Mouse (Mus musculus) neural tube, embryonic 14.5 days (tissue): ENCODE measurements around the gene Zfp90. TPM values are rescaled to one million over a fixed set of nuclear protein-coding genes. Genes with fewer than 3 reads are reported as not detected.

Experiments
- ATAC-seq: fragments of 200-750 bp; cut with Nextera tagmentation; 2 replicates; pipeline ENCODE4 v1.8.0; 2017; ENCODE audit warnings: low read depth, mild to moderate bottlenecking, moderate TSS enrichment, moderate library complexity
- H3K27ac ChIP-seq: fragments of 300-500 bp; sonication (generic); 2 replicates; pipeline ENCODE4 v1.5.1; 2014; ENCODE audit warnings: low read depth, mild to moderate bottlenecking, control low read depth, low read length, moderate library complexity, mixed read lengths
- H3K27me3 ChIP-seq: fragments of 300-500 bp; sonication (generic); 2 replicates; pipeline ENCODE4 v1.6.1; 2014; ENCODE audit warnings: low read length; ENCODE audit not compliant: control insufficient read depth, insufficient read depth
- H3K36me3 ChIP-seq: fragments of 300-500 bp; sonication (generic); 2 replicates; pipeline ENCODE4 v1.6.1; 2014; ENCODE audit warnings: low read length, mixed read lengths; ENCODE audit not compliant: control insufficient read depth, insufficient read depth
- H3K4me1 ChIP-seq: fragments of 300-500 bp; sonication (generic); 2 replicates; pipeline ENCODE4 v1.6.1; 2014; ENCODE audit warnings: low read length; ENCODE audit not compliant: control insufficient read depth, insufficient read depth
- H3K4me2 ChIP-seq: fragments of 300-500 bp; sonication (generic); 2 replicates; pipeline ENCODE4 v1.6.1; 2014; ENCODE audit warnings: mild to moderate bottlenecking, low read depth, low read length, control low read depth
- H3K4me3 ChIP-seq: fragments of 300-500 bp; sonication (generic); 2 replicates; pipeline ENCODE4 v1.5.1; 2014; ENCODE audit warnings: low read depth, low read length, control low read depth, mixed read lengths
- H3K9ac ChIP-seq: fragments of 300-500 bp; sonication (generic); replicated peaks from 2 replicates; pipeline ENCODE4 v1.6.1; 2014; ENCODE audit warnings: low read depth, mild to moderate bottlenecking, control low read depth, low read length, mixed read lengths
- H3K9me3 ChIP-seq: fragments of 300-500 bp; sonication (generic); 2 replicates; pipeline ENCODE4 v1.6.1; 2016; ENCODE audit warnings: low read length; ENCODE audit not compliant: control insufficient read depth
- WGBS: fragments of 180-500 bp; shearing (Covaris S2); extraction: QIAGEN DNeasy Blood & Tissue Kit; methylation state at CpG from one replicate; pipeline ENCODE4 v1.1.7; 2014; 5-methylcytosine and 5-hydroxymethylcytosine counted together
- polyA plus RNA-seq: library from polyadenylated mRNA; unstranded; fragments of >200 nt; fragmentation: Nextera tagmentation; extraction: Ambion mirVana; gene quantifications from 2 replicates; pipeline ENCODE4 v1.2.1, GENCODE M21; 2014

Zfp90 gene
- polyA plus RNA-seq, 1 experiment from 2014 or later = 46.8 TPM

DNA sequence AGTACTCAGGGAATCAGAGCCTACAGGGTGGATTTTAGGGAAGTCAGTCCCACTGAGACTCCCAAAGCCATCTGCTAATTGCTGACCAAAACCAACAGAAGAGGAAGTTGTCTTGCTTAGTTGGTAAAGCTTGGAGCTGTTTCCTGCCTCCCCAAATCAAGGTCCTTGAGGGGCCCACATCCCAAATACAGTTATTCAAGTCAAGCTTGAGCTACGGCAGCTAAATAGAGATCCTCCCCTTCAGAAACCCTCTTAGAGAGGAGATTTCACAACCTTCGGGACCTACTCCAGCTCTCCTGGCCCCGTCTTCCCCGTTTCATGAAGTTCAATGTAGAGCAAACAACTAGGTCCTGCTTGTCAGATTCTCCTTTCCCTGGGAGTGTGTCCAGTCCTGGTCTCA lies 20.6 kb upstream of the Zfp90 start:
- Histone ChIP-seq H3K27me3 (no peaks in the 10 kb centered on the region), H3K4me2 (no peak overlapping the region), H3K4me3 (no peak overlapping the region), H3K9ac (no peak overlapping the region), H3K36me3 (no peaks in the 10 kb centered on the region), H3K9me3 (no peaks in the 10 kb centered on the region), H3K4me1 (no peaks in the 10 kb centered on the region), H3K27ac (no peak overlapping the region)
- ATAC-seq = no peak
- 91% methylated on average over 4 of the region's 4 CpGs for WGBS

DNA sequence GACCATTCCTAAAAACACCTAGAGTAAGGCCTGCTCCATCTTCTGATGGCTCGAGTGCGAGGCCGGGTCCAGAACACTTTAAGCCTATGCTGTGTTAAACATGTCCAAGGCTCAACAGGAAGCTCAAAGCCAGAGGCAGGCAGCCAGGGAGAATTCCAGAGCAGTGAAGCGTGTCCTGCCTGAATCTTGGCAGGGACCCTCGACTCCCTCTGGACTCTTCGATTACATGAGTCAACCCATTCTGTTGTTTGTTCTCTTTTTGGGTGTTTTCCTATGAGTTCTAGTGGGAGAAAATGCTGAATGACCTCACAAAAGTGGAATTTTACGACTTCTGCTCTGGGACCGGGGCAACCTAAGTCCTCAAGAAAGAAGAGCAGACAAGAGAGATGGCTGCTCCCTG lies 15.4 kb upstream of the Zfp90 start:
- Histone ChIP-seq H3K27me3 (no peaks in the 10 kb centered on the region), H3K4me3 (no peak overlapping the region), H3K9ac (no peak overlapping the region), H3K4me2 (no peak overlapping the region), H3K36me3 (no peaks in the 10 kb centered on the region), H3K4me1 (0 out of 2 replicates have a peak, but pooled peaks cover 3% of the 10 kb centered on the region), H3K27ac (no peak overlapping the region; the same call in 1 of the 2 replicates), H3K9me3 (no peaks in the 10 kb centered on the region)
- ATAC-seq = no peak; the same call in 1 of the 2 replicates
- 65% methylated on average over 8 of the region's 8 CpGs for WGBS

GRCm38 (mm10) chr8:106400181-106400580 lies 14.9 kb upstream of the Zfp90 start:
- no peak overlapping the region for H3K4me2 ChIP-seq
- 0 out of 2 replicates have a peak, but pooled peaks cover 3% of the 10 kb centered on the region for H3K4me1 ChIP-seq
- no peak for ATAC-seq
- no peaks in the 10 kb centered on the region for H3K36me3 ChIP-seq
- H3K27me3 ChIP-seq = no peaks in the 10 kb centered on the region
- no peaks in the 10 kb centered on the region for H3K9me3 ChIP-seq
- no peak overlapping the region for H3K4me3 ChIP-seq
- 71% methylated on average over 5 of the region's 5 CpGs for WGBS
- no peak overlapping the region for H3K9ac ChIP-seq
- peak overlapping the region; percentile 10; the same call in 1 of the 2 replicates for H3K27ac ChIP-seq

GRCm38 (mm10) chr8:106403246-106403933 lies 11.7 kb upstream of the Zfp90 start:
- H3K4me1 ChIP-seq = 0 out of 2 replicates have a peak, but pooled peaks cover 3% of the 10 kb centered on the region
- no peaks in the 10 kb centered on the region for H3K36me3 ChIP-seq
- no peak overlapping the region for H3K27ac ChIP-seq
- no peaks in the 10 kb centered on the region for H3K27me3 ChIP-seq
- 36% methylated on average over 12 of the region's 12 CpGs for WGBS
- no peak overlapping the region for H3K4me3 ChIP-seq
- no peak overlapping the region for H3K4me2 ChIP-seq
- no peak overlapping the region for H3K9ac ChIP-seq
- ATAC-seq = no peak; the same call in 1 of the 2 replicates
- no peaks in the 10 kb centered on the region for H3K9me3 ChIP-seq

DNA sequence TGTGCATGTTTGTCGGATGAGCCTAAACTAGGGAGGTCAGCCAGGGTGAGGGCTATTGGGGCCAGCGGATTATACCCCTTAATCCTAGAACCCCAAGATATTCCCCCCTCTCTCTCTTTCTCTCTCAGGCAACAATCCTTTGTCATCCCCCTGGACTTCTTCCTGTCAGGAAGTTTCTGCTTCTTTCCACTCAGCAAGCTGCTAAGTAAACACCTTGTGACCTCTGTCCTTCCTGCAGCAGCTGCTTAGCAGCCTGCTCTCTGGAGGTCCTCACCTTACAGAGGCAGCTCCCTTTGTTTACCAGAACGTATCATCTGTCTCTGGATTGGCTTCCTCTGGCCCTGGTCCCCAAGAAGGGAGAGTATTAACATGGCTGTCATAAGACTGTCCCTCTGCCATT lies 10.3 kb upstream of the Zfp90 start:
- H3K27ac ChIP-seq = no peak overlapping the region
- ATAC-seq = no peak
- H3K36me3 ChIP-seq = no peaks in the 10 kb centered on the region
- no peak overlapping the region for H3K4me3 ChIP-seq
- 52% methylated on average over 3 of the region's 3 CpGs for WGBS
- H3K9ac ChIP-seq = no peak overlapping the region
- H3K27me3 ChIP-seq = no peaks in the 10 kb centered on the region
- H3K9me3 ChIP-seq = no peaks in the 10 kb centered on the region
- H3K4me2 ChIP-seq = no peak overlapping the region
- 0 out of 2 replicates have a peak, but pooled peaks cover 3% of the 10 kb centered on the region for H3K4me1 ChIP-seq

DNA sequence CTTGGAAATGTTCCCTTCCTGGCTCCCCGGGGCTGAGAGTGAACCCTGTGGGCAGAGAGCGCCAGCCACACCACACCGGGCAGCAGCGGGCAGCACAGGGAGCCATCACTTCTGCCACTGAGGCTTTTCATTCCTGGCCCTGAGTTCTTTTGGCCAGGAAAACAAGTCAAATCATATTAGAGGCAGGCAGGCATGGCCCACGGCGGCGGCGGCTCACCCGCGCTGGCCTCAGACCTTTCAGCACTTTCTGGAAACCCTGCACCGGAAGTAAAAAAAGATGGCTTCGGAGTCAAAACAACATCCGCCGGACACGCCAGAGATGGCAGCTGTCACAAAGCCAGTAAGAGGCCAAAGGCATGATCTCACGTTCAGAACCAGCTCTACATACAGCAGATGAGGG lies 9.3 kb upstream of the Zfp90 start:
- WGBS = 82% methylated on average over 16 of the region's 16 CpGs
- no peaks in the 10 kb centered on the region for H3K27me3 ChIP-seq
- H3K9ac ChIP-seq = no peak overlapping the region
- H3K36me3 ChIP-seq = no peaks in the 10 kb centered on the region
- H3K9me3 ChIP-seq = no peaks in the 10 kb centered on the region
- H3K4me1 ChIP-seq = no peaks in the 10 kb centered on the region
- H3K27ac ChIP-seq = no peak overlapping the region
- H3K4me2 ChIP-seq = no peak overlapping the region
- no peak overlapping the region for H3K4me3 ChIP-seq
- ATAC-seq = no peak

DNA sequence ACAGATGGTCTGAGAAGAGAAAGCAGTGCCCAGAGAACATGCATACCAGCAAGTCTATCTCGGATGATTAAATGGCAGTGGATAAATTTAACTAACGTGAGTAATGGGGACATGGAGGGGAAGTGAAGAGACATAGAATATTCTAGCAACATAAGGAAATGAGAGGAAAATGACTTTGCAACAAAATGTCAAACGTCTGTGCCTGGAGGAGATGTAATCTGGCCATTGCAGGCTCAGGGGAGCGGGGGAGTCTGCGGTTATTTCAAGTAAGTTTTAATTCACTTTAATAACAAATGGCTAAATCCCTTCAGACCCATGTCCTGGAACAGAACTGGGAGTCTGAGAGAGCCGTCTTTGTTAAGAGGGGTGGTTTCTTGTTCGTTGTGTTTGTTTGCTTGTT lies 5.1 kb upstream of the Zfp90 start:
- ATAC-seq = no peak
- WGBS = 70% methylated on average over 7 of the region's 7 CpGs

DNA sequence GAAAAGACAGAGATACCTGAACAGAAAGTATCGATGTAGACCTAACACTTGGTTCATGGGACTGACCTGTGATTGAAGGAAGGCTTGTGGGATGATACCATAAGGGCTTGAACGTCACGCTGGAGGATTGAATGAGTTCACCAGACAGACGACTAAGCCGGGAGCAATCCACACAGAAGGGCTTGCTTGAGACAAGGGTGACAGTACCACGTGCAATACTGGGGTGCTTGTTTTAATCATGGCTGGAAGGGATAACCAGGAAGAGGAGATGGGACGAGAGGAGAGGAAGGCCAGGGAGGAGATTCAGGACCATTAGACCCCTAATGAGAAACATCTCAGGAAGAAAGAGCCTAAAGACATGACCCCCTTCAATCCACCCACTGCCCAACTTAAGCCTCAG lies 4.6 kb upstream of the Zfp90 start:
- Histone ChIP-seq H3K9ac (no peak overlapping the region), H3K4me2 (no peak overlapping the region), H3K36me3 (no peaks in the 10 kb centered on the region), H3K9me3 (no peaks in the 10 kb centered on the region), H3K4me3 (no peak overlapping the region), H3K4me1 (no peaks in the 10 kb centered on the region), H3K27me3 (no peaks in the 10 kb centered on the region), H3K27ac (no peak overlapping the region)
- 83% methylated on average over 7 of the region's 7 CpGs for WGBS
- no peak for ATAC-seq

More for the DNA sequence above, 5.1 kb upstream of the Zfp90 start:
- Histone ChIP-seq H3K36me3 (no peaks in the 10 kb centered on the region), H3K4me2 (no peak overlapping the region), H3K27me3 (no peaks in the 10 kb centered on the region), H3K4me1 (no peaks in the 10 kb centered on the region), H3K27ac (no peak overlapping the region), H3K9me3 (no peaks in the 10 kb centered on the region), H3K4me3 (no peak overlapping the region), H3K9ac (no peak overlapping the region)

DNA sequence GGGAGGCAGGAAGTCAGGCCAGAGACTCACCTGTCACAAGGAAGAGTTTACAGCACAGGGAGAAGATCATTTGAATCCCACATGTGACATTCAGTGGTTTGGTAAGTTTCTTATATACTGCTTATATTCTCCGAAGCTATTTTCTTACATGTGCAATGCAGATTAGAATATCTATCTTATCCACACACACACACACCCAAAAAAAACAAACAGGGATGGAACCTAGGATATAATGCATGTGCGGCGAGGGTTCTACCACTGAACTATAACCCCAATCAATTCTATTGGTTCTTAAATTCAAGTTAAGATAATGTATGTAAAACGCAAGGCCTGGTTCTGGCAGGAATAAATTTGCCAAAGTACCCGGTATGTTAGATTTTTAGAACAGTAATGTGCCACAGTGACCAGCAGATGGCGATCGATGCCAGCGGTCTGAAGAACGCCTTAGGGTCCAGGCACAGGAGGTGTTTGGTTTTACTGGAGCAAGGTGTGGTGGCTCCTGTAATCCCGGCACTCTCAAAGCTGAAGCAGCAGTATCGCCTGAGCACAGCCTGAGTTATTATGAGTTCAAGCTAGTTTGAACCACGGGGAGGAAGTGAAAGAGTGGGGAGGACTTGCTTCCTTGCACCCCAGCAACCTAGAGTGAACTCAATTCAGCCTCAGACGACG lies 3.2 kb upstream of the Zfp90 start:
- no peak for ATAC-seq
- H3K36me3 ChIP-seq = no peaks in the 10 kb centered on the region
- no peak overlapping the region for H3K9ac ChIP-seq
- H3K27me3 ChIP-seq = no peaks in the 10 kb centered on the region
- no peak overlapping the region for H3K4me3 ChIP-seq
- WGBS = 22% methylated on average over 14 of the region's 14 CpGs
- no peak overlapping the region for H3K4me2 ChIP-seq
- peaks cover 10% of the 10 kb centered on the region for H3K4me1 ChIP-seq
- H3K9me3 ChIP-seq = no peaks in the 10 kb centered on the region
- H3K27ac ChIP-seq = no peak overlapping the region
